Mouse (Mus musculus) embryonic facial prominence, embryonic 13.5 days (tissue): ENCODE data around the gene Rassf2. TPM values are rescaled to one million over a fixed set of nuclear protein-coding genes. Genes with fewer than 3 reads are reported as not detected.

ENCODE experiments used
- ATAC-seq: fragments of 200-750 bp; cut with Nextera tagmentation; 2 replicates; pipeline ENCODE4 v1.8.0; 2017; ENCODE audit warnings: low read depth; ENCODE audit not compliant: insufficient number of reproducible peaks, insufficient read depth, low FRiP score, low TSS enrichment
- H3K27ac ChIP-seq: fragments of 300-500 bp; sonication (generic); 2 replicates; pipeline ENCODE4 v1.5.1; 2015; ENCODE audit warnings: moderate library complexity, mild to moderate bottlenecking, inconsistent platforms
- H3K27me3 ChIP-seq: fragments of 300-500 bp; sonication (generic); 2 replicates; pipeline ENCODE4 v1.6.1; 2015; ENCODE audit warnings: mild to moderate bottlenecking, inconsistent platforms
- H3K36me3 ChIP-seq: fragments of 300-500 bp; sonication (generic); 2 replicates; pipeline ENCODE4 v1.6.1; 2015; ENCODE audit warnings: mild to moderate bottlenecking, inconsistent platforms
- H3K4me1 ChIP-seq: fragments of 300-500 bp; sonication (generic); 2 replicates; pipeline ENCODE4 v1.6.1; 2015; ENCODE audit warnings: inconsistent platforms
- H3K4me2 ChIP-seq: fragments of 300-500 bp; sonication (generic); 2 replicates; pipeline ENCODE4 v1.6.1; 2015; ENCODE audit warnings: moderate library complexity, mild to moderate bottlenecking, inconsistent platforms
- H3K4me3 ChIP-seq: fragments of 300-500 bp; sonication (generic); 2 replicates; pipeline ENCODE4 v1.5.1; 2015; ENCODE audit warnings: mild to moderate bottlenecking, inconsistent platforms
- H3K9ac ChIP-seq: fragments of 300-500 bp; sonication (generic); 2 replicates; pipeline ENCODE4 v1.6.1; 2015; ENCODE audit warnings: mild to moderate bottlenecking, inconsistent platforms
- H3K9me3 ChIP-seq: fragments of 300-500 bp; sonication (generic); 2 replicates; pipeline ENCODE4 v1.6.1; 2016; ENCODE audit warnings: inconsistent platforms
- WGBS: fragments of 180-500 bp; shearing (Covaris S2); methylation state at CpG from one replicate; pipeline ENCODE4 v1.1.7; 2015; ENCODE audit warnings: mixed read lengths; 5-methylcytosine and 5-hydroxymethylcytosine counted together
- polyA plus RNA-seq: library from polyadenylated mRNA; unstranded; fragments of >200 nt; fragmentation: Nextera tagmentation; extraction: Ambion mirVana; gene quantifications from 2 replicates; pipeline ENCODE4 v1.2.1, GENCODE M21; 2015

Rassf2 gene
- polyA plus RNA-seq, 1 experiment from 2014 or later: 5.0 TPM

DNA sequence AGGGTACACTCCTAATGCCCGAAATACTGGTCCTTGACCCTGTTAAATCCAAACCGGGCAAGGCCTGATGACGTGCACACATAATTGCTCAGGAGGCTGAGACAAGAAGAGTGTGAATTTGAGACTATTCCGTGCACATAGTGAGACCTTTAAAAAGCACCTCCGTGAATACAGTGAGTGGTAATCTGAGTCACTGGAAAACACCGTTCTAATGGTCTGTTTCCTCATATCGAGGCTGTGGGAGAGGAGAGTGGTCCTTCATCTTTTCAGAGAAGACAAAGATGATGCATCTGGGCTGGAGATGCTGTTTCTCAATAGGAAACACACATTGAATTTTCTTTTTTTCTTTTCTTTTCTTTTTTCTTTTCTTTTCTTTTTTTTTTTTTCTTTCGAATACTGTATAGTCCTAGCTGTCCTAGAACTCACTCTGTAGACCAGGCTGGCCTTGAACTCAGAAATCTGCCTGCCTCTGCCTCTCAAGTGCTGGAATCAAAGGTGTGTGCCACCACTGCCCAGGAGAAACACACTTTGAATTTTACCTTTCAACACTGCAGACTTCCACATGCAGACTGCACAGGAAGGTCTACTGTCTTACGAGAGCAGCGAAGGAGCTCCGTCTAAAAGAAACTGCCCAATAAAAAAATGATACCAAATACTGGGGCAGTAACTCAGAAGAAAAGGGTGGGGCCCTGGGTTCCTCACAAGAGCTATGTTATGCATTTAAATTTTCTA, 1.5 kb upstream of the Rassf2 start:
- Histone ChIP-seq H3K4me1 (peaks cover 18% of the 10 kb centered on the region), H3K4me2 (no peak overlapping the region), H3K27ac (no peak overlapping the region), H3K4me3 (no peak overlapping the region), H3K9me3 (no peaks in the 10 kb centered on the region), H3K36me3 (no peaks in the 10 kb centered on the region), H3K27me3 (peaks cover 49% of the 10 kb centered on the region), H3K9ac (0 out of 2 replicates have a peak overlapping the region, but pooled peaks have one; percentile 67)
- ATAC-seq: no peak
- WGBS: 64% methylated on average over 11 of the region's 11 CpGs

- Histone ChIP-seq H3K9me3 (no peaks in the 10 kb centered on the region), H3K27me3 (peaks cover 56% of the 10 kb centered on the region), H3K36me3 (no peaks in the 10 kb centered on the region), H3K27ac (peak overlapping the region; percentile 8; the same call in 1 of the 2 replicates), H3K4me1 (peaks cover 18% of the 10 kb centered on the region), H3K9ac (peak overlapping the region; percentile 67), H3K4me3 (peak overlapping the region; percentile 58), H3K4me2 (peak overlapping the region; percentile 93)
- WGBS: 11% methylated on average over 23 of the region's 23 CpGs
- ATAC-seq: no peak
Observed at GRCm38 (mm10) chr2:132030418-132031363, 633 bp upstream of the Rassf2 start.

- H3K27me3 ChIP-seq: peaks cover 56% of the 10 kb centered on the region
Observed at GRCm38 (mm10) chr2:132028894-132029605, 1.0 kb downstream of the Rassf2 start.

GRCm38 (mm10) chr2:132028107-132028506, 2.0 kb downstream of the Rassf2 start:
- no peak overlapping the region for H3K9ac ChIP-seq
- H3K27ac ChIP-seq: no peak overlapping the region
- no peak for ATAC-seq
- peaks cover 56% of the 10 kb centered on the region for H3K27me3 ChIP-seq
- WGBS: 45% methylated on average over 5 of the region's 5 CpGs
- peak overlapping the region; percentile 93 for H3K4me2 ChIP-seq
- no peaks in the 10 kb centered on the region for H3K9me3 ChIP-seq
- peak overlapping the region; percentile 58; the same call in 1 of the 2 replicates for H3K4me3 ChIP-seq
- H3K4me1 ChIP-seq: peaks cover 18% of the 10 kb centered on the region
- H3K36me3 ChIP-seq: no peaks in the 10 kb centered on the region

More at GRCm38 (mm10) chr2:132028894-132029605, 1.0 kb downstream of the Rassf2 start:
- no peaks in the 10 kb centered on the region for H3K36me3 ChIP-seq
- peaks cover 18% of the 10 kb centered on the region for H3K4me1 ChIP-seq
- ATAC-seq: no peak
- peak overlapping the region; percentile 58 for H3K4me3 ChIP-seq
- H3K9me3 ChIP-seq: no peaks in the 10 kb centered on the region
- H3K9ac ChIP-seq: peak overlapping the region; percentile 67
- under 1% methylated on average over 36 of the region's 36 CpGs for WGBS
- no peak overlapping the region for H3K27ac ChIP-seq
- H3K4me2 ChIP-seq: peak overlapping the region; percentile 93

GRCm38 (mm10) chr2:132027366-132027765, 2.7 kb downstream of the Rassf2 start:
- Histone ChIP-seq H3K4me3 (no peak overlapping the region), H3K9me3 (no peaks in the 10 kb centered on the region), H3K27me3 (peaks cover 56% of the 10 kb centered on the region), H3K9ac (no peak overlapping the region), H3K4me2 (no peak overlapping the region), H3K36me3 (no peaks in the 10 kb centered on the region), H3K4me1 (peaks cover 18% of the 10 kb centered on the region), H3K27ac (no peak overlapping the region)
- ATAC-seq: no peak
- WGBS: 49% methylated on average over 5 of the region's 5 CpGs

- no peak overlapping the region for H3K9ac ChIP-seq
- no peaks in the 10 kb centered on the region for H3K36me3 ChIP-seq
- peaks cover 4% of the 10 kb centered on the region for H3K4me1 ChIP-seq
- no peaks in the 10 kb centered on the region for H3K9me3 ChIP-seq
- ATAC-seq: no peak
- 89% methylated on average over 4 of the region's 4 CpGs for WGBS
- H3K4me2 ChIP-seq: no peak overlapping the region
- no peak overlapping the region for H3K27ac ChIP-seq
- H3K4me3 ChIP-seq: no peak overlapping the region
- peaks cover 32% of the 10 kb centered on the region for H3K27me3 ChIP-seq
Observed at GRCm38 (mm10) chr2:132024028-132024427, 6.0 kb downstream of the Rassf2 start.

- H3K4me3 ChIP-seq: no peak overlapping the region
- no peak for ATAC-seq
- peaks cover 8% of the 10 kb centered on the region; the same call in 1 of the 2 replicates for H3K4me1 ChIP-seq
- no peaks in the 10 kb centered on the region for H3K9me3 ChIP-seq
- H3K4me2 ChIP-seq: no peak overlapping the region
- peaks cover 18% of the 10 kb centered on the region for H3K27me3 ChIP-seq
- H3K27ac ChIP-seq: no peak overlapping the region
- WGBS: 82% methylated on average over 8 of the region's 8 CpGs
- H3K36me3 ChIP-seq: no peaks in the 10 kb centered on the region
- no peak overlapping the region for H3K9ac ChIP-seq
Observed at GRCm38 (mm10) chr2:132022621-132023020, 7.4 kb downstream of the Rassf2 start.

DNA sequence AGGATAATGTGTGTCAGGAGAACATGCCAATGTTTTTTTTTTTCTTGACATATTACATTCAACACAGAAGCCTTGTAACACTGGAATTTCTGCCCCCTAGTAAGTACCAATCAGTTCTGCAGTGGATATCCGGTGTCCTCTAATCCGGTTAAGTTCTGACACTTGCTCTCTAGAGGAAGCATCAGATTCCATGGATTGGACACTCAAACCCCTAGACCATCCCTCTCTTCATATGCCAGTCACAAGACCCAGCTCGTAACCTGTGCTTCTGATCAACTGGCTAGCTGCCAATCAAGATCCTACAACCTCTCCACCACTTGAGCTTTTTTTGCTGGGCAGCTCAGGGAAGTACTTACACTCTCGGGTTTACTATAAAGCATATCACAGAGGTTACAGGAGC, 8.4 kb downstream of the Rassf2 start:
- H3K9ac ChIP-seq: no peak overlapping the region
- H3K27ac ChIP-seq: no peak overlapping the region; the same call in 1 of the 2 replicates
- WGBS: 55% methylated on average over 4 of the region's 4 CpGs
- peaks cover 13% of the 10 kb centered on the region; the same call in 1 of the 2 replicates for H3K4me1 ChIP-seq
- no peak overlapping the region for H3K4me2 ChIP-seq
- no peak; the same call in 1 of the 2 replicates for ATAC-seq
- H3K27me3 ChIP-seq: peaks cover 8% of the 10 kb centered on the region; the same call in 1 of the 2 replicates
- H3K4me3 ChIP-seq: no peak overlapping the region
- H3K9me3 ChIP-seq: no peaks in the 10 kb centered on the region
- H3K36me3 ChIP-seq: no peaks in the 10 kb centered on the region

- Histone ChIP-seq H3K27ac (peak overlapping the region; percentile 33; the same call in 1 of the 2 replicates), H3K4me3 (no peak overlapping the region), H3K36me3 (no peaks in the 10 kb centered on the region), H3K4me2 (no peak overlapping the region), H3K9ac (no peak overlapping the region), H3K27me3 (peaks cover 3% of the 10 kb centered on the region; the same call in 1 of the 2 replicates), H3K4me1 (peaks cover 13% of the 10 kb centered on the region; the same call in 1 of the 2 replicates), H3K9me3 (no peaks in the 10 kb centered on the region)
- ATAC-seq: no peak
- 57% methylated on average over 5 of the region's 5 CpGs for WGBS
Observed at GRCm38 (mm10) chr2:132020991-132021541, 9.0 kb downstream of the Rassf2 start.

- peaks cover 13% of the 10 kb centered on the region; the same call in 1 of the 2 replicates for H3K4me1 ChIP-seq
- no peak overlapping the region for H3K4me2 ChIP-seq
- H3K4me3 ChIP-seq: no peak overlapping the region
- H3K27ac ChIP-seq: peak overlapping the region; percentile 33; the same call in 1 of the 2 replicates
- WGBS: 77% methylated on average over 7 of the region's 7 CpGs
- H3K9ac ChIP-seq: no peak overlapping the region
- H3K27me3 ChIP-seq: no peaks in the 10 kb centered on the region
- no peaks in the 10 kb centered on the region for H3K9me3 ChIP-seq
- ATAC-seq: no peak
- H3K36me3 ChIP-seq: no peaks in the 10 kb centered on the region
Observed at GRCm38 (mm10) chr2:132020420-132020819, 9.6 kb downstream of the Rassf2 start.
